Mouse (Mus musculus) layer of hippocampus, adult 8-10 months (tissue): ENCODE results near the gene Fiz1. TPM values are rescaled to one million over a fixed set of nuclear protein-coding genes. Genes with fewer than 3 reads are reported as not detected.

Experiments
- total RNA-seq, 4 experiments: library from RNA; stranded (reverse); gene quantifications; 2 replicates each; pipeline ENCODE4 v1.2.4; 2022

Fiz1 gene
- total RNA-seq, 4 experiments from 2014 or later, result 20.7 to 25.3 (median 24.5) TPM

Other genes with a start within 250 kb of the Fiz1 start
- gene Fam71e2, start 243.4 kb downstream of the Fiz1 start, total RNA-seq, result not detected
- gene Il11, start 231.8 kb downstream of the Fiz1 start, total RNA-seq, result under 1 TPM; 0.31 to 0.43 (median 0.37) TPM
- gene Tmem190, start 231.8 kb downstream of the Fiz1 start, total RNA-seq, result not detected
- gene Tmem238, start 225.0 kb downstream of the Fiz1 start, total RNA-seq, result 1 to 10 TPM; 1.2 to 3.7 (median 2.0) TPM
- gene Rpl28, start 221.8 kb downstream of the Fiz1 start, total RNA-seq, result 100 to 1,000 TPM; 350 to 553 (median 418) TPM
- gene Ube2s, start 202.1 kb downstream of the Fiz1 start, total RNA-seq, result 100 to 1,000 TPM; 113 to 119 (median 116) TPM
- gene Shisa7, start 170.0 kb downstream of the Fiz1 start, total RNA-seq, result 100 to 1,000 TPM; 133 to 179 (median 153) TPM
- gene Isoc2b, start 144.4 kb downstream of the Fiz1 start, total RNA-seq, result 1 to 10 TPM; 4.7 to 8.9 (median 6.9) TPM
- 10 to 100 TPM; 13.7 to 16.0 (median 14.2) TPM for gene Isoc2a, start 137.5 kb downstream of the Fiz1 start, total RNA-seq
- gene Gm36210, start 108.2 kb downstream of the Fiz1 start, total RNA-seq, result under 1 TPM; 0.29 to 0.77 (median 0.39) TPM
- gene Zfp628, start 99.5 kb downstream of the Fiz1 start, total RNA-seq, result 10 to 100 TPM; 13.0 to 15.3 (median 13.9) TPM
- 100 to 1,000 TPM in 2 of 4 experiments, 10 to 100 TPM in 2; 89.9 to 111 (median 102) TPM for gene Nat14, start 92.7 kb downstream of the Fiz1 start, total RNA-seq
- 1 to 10 TPM; 2.8 to 5.1 (median 4.2) TPM for gene Ssc5d, start 88.9 kb downstream of the Fiz1 start, total RNA-seq
- 1 to 10 TPM in 1 of 4 experiments, under 1 TPM in 2, not detected in 1; 0.58 to 1.1 (median 0.90) TPM for gene Sbk2, start 50.3 kb downstream of the Fiz1 start, total RNA-seq
- gene Sbk3, start 43.5 kb downstream of the Fiz1 start, total RNA-seq, result 1 to 10 TPM in 2 of 4 experiments, under 1 TPM in 2; 0.71 to 1.1 (median 0.98) TPM
- gene Zfp579, start 18.5 kb downstream of the Fiz1 start, total RNA-seq, result 10 to 100 TPM; 23.2 to 32.9 (median 30.6) TPM
- gene Zfp524, start 282 bp downstream of the Fiz1 start, total RNA-seq, result 1 to 10 TPM; 6.0 to 8.0 (median 6.9) TPM
- gene Gm44973, start 799 bp upstream of the Fiz1 start, total RNA-seq, result not detected
- gene Zfp865, start 5.7 kb upstream of the Fiz1 start, total RNA-seq, result 10 to 100 TPM; 37.1 to 42.5 (median 38.5) TPM
- gene Ccdc106, start 5.9 kb upstream of the Fiz1 start, total RNA-seq, result 10 to 100 TPM; 45.2 to 65.9 (median 56.9) TPM
- gene 4632433K11Rik, start 19.4 kb upstream of the Fiz1 start, total RNA-seq, result under 1 TPM in 1 of 4 experiments, not detected in 3; 0.55 TPM
- gene Zfp784, start 23.7 kb upstream of the Fiz1 start, total RNA-seq, result 1 to 10 TPM; 5.6 to 6.4 (median 6.3) TPM
- 10 to 100 TPM; 22.8 to 28.6 (median 27.8) TPM for gene Zfp580, start 36.8 kb upstream of the Fiz1 start, total RNA-seq
- 100 to 1,000 TPM; 175 to 196 (median 179) TPM for gene U2af2, start 47.4 kb upstream of the Fiz1 start, total RNA-seq
- 100 to 1,000 TPM; 411 to 477 (median 457) TPM for gene Epn1, start 65.5 kb upstream of the Fiz1 start, total RNA-seq
- gene Rfpl4, start 102.3 kb upstream of the Fiz1 start, total RNA-seq, result not detected
- 1 to 10 TPM in 1 of 4 experiments, under 1 TPM in 2, not detected in 1; 0.63 to 1.0 (median 0.77) TPM for gene Rasl2-9, start 111.3 kb upstream of the Fiz1 start, total RNA-seq
- under 1 TPM in 2 of 4 experiments, not detected in 2; 0.02 to 0.04 TPM for gene Vmn1r55, start 135.0 kb upstream of the Fiz1 start, total RNA-seq
- not detected for gene Vmn1r56, start 182.1 kb upstream of the Fiz1 start, total RNA-seq
- not detected for gene Vmn1r57, start 203.8 kb upstream of the Fiz1 start, total RNA-seq